Mouse (Mus musculus) adrenal gland, adult (tissue): ENCODE data around the gene Ern1.

ENCODE experiments used
- DNase-seq, 2 experiments: peaks; one replicate each; pipeline ENCODE4 v3.0.0; 2022 to 2023; ENCODE audit warnings: low spot score in 1 of 2; ENCODE audit not compliant: inconsistent age in 2 of 2

Ern1 gene

GRCm38 (mm10) chr11:106351941-106352340 is 135.7 kb downstream of the Ern1 start:
- DNase-seq = no peak

GRCm38 (mm10) chr11:106351253-106351652 is 136.4 kb downstream of the Ern1 start:
- no peak for DNase-seq

- DNase-seq = no peak
Measured at GRCm38 (mm10) chr11:106350853-106351252, 136.8 kb downstream of the Ern1 start.

- no peak for DNase-seq
Measured at GRCm38 (mm10) chr11:106349772-106350171, 137.9 kb downstream of the Ern1 start.

- DNase-seq = no peak
Measured at GRCm38 (mm10) chr11:106344910-106345309, 142.7 kb downstream of the Ern1 start.
